Mouse (Mus musculus): ENCODE results near the gene Pkig. TPM values are rescaled to one million over a fixed set of nuclear protein-coding genes. Genes with fewer than 3 reads are reported as not detected.

Gene Pkig
- polyA plus RNA-seq, 1 experiment from 2014 or later: 145 TPM

DNA sequence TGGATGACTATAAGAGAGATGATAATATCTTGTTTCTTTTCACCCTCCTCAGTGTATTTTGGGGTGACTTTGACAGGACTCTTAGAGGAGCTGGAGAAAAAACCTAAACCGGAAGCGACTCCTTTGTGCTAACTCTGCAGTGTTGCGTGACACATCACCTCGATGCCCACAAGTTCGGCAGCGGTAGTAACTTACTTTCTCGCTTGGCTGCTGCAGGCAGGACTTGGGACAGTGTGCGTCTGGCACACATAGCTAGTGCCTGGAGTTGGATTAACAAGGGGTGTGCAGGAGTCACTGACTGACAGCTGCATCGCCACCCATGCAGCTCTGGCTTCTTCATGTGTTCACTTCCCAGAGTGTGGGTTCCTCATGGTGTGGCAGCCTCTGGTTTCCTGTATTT is 51.8 kb downstream of the Pkig start:
- Histone ChIP-seq H3K4me2 (no peak overlapping the region), H3K27me3 (ENCODE audit: insufficient read depth, low read length) (no peaks in the 10 kb centered on the region), H3K4me1 (ENCODE audit: insufficient read depth) (no peaks in the 10 kb centered on the region), H3K9me3 (ENCODE audit: low read depth, low read length) (no peaks in the 10 kb centered on the region), H3K4me3 (ENCODE audit: low read depth, low read length) (no peak overlapping the region), H3K36me3 (ENCODE audit: insufficient read depth) (peaks cover 11% of the 10 kb centered on the region; the same call in 1 of the 2 replicates), H3K27ac (ENCODE audit: low read depth) (no peak overlapping the region), H3K9ac (no peak overlapping the region)
- WGBS: 84% methylated on average over 9 of the region's 9 CpGs
- DNase-seq: no peak
- ATAC-seq (ENCODE audit: insufficient read depth): no peak
- no peak for TF ChIP-seq CTCF (IDR thresholded peaks at IDR 0.05; ENCODE audit: low read depth)

DNA sequence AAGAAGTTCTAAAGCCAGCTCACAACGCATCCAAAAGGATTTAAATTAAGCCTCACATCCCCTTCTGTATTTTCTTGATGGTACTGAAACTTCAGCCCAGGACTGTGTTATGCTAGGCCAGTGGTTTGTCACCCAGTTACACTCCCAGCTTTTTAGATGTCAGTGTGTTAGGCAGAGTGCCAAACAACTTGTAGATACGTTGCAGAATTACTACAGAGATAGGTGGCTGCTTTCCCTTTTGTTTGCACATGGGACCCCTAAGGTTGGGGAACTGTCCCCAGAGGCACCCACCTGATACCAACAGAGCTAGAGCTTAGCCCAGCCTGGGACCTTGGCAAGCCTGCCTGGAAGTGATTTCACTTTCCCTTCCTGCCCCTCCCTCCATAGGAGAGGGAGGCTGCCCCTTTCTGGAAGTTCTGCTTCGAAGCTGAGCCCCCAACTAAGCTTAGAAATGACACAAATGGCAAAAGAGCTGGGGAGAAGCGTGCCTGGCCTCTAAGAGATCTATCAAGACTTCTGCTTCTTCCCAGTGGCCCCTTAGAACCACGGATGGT is 52.5 kb downstream of the Pkig start:
- H3K4me1 ChIP-seq (ENCODE audit: insufficient read depth): no peaks in the 10 kb centered on the region
- no peaks in the 10 kb centered on the region for H3K9me3 ChIP-seq (ENCODE audit: low read depth, low read length)
- WGBS: 75% methylated on average over 5 of the region's 5 CpGs
- DNase-seq (peak; percentile 11), ATAC-seq (ENCODE audit: insufficient read depth) (no peak)
- H3K36me3 ChIP-seq (ENCODE audit: insufficient read depth): peaks cover 11% of the 10 kb centered on the region; the same call in 1 of the 2 replicates
- H3K27me3 ChIP-seq (ENCODE audit: insufficient read depth, low read length): no peaks in the 10 kb centered on the region
- H3K4me2 ChIP-seq: no peak overlapping the region
- TF ChIP-seq CTCF (IDR thresholded peaks at IDR 0.05; ENCODE audit: low read depth): no peak
- no peak overlapping the region for H3K9ac ChIP-seq
- no peak overlapping the region for H3K4me3 ChIP-seq (ENCODE audit: low read depth, low read length)
- H3K27ac ChIP-seq (ENCODE audit: low read depth): no peak overlapping the region

DNA sequence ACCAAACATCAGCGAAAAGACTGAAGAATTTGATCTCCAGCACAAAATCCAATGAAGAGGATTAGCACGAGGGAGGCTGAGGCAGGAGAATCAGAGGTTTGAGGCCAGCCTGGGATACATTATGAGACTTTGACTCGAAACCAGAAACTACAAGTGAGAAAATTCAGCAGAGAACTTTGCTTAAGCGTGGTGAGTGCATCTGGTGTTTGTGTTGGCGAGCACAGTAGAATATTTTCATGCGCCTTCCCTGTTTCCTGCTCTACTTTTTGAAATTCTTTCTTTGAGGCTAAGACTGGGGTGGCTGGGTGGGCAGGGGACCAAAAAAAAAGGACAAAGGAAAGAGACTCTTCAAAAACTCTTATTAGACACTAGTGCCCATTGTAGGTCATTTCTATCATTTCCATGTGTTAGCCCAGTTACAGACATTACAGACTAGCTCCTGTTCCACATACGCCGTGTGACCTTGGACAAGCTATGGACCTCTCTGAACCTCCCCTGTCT is 53.2 kb downstream of the Pkig start:
- 85% methylated on average over 8 of the region's 8 CpGs for WGBS
- no peaks in the 10 kb centered on the region for H3K4me1 ChIP-seq (ENCODE audit: insufficient read depth)
- no peak overlapping the region for H3K4me2 ChIP-seq
- no peaks in the 10 kb centered on the region for H3K27me3 ChIP-seq (ENCODE audit: insufficient read depth, low read length)
- H3K9me3 ChIP-seq (ENCODE audit: low read depth, low read length): no peaks in the 10 kb centered on the region
- H3K4me3 ChIP-seq (ENCODE audit: low read depth, low read length): no peak overlapping the region
- no peak overlapping the region for H3K27ac ChIP-seq (ENCODE audit: low read depth)
- H3K9ac ChIP-seq: no peak overlapping the region
- no peak for TF ChIP-seq CTCF (IDR thresholded peaks at IDR 0.05; ENCODE audit: low read depth)
- DNase-seq (no peak), ATAC-seq (ENCODE audit: insufficient read depth) (no peak)
- H3K36me3 ChIP-seq (ENCODE audit: insufficient read depth): peaks cover 11% of the 10 kb centered on the region; the same call in 1 of the 2 replicates

DNA sequence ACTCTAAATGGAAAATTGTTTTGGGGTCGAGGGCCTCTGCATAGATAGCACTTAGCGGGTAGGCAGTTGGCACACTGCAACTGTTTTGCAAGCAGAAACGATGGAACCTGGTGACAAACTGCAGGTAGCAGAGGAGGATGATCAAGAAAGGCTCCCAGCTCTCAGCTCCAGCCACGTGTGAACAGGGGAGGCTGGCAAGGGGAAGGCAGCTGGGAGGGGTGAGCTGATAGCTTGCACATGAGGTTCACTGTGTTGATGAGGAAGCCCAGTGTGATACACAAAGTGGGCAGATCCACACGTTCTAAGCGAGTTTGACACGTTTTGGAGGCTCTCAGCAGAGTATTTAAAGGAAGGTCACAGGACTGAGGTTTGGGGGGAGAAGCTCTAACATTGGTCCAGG is 54.3 kb downstream of the Pkig start:
- no peak for TF ChIP-seq CTCF (IDR thresholded peaks at IDR 0.05; ENCODE audit: low read depth)
- no peaks in the 10 kb centered on the region for H3K4me1 ChIP-seq (ENCODE audit: insufficient read depth)

DNA sequence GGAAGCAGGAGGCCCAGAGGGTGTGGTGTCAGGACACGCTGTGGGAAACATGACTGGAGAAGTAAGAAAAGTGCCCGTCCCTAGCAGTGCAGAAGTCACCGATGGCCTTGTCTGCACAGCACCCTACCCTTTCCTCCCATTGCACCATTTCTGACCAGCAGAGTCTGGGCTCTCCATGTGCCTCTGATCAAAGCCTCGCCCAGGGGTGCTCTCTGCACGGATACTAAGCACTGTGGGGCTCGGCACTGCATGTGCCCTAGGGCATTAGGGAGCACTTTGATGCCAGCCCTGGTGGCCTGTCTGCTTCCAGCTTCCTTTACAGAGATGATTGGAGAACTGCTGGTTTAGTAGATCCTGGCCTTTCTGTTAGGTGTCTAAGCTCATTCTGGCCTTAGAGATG is 54.7 kb downstream of the Pkig start:
- Histone ChIP-seq H3K36me3 (ENCODE audit: insufficient read depth) (peaks cover 11% of the 10 kb centered on the region; the same call in 1 of the 2 replicates), H3K9me3 (ENCODE audit: low read depth, low read length) (no peaks in the 10 kb centered on the region), H3K4me1 (ENCODE audit: insufficient read depth) (no peaks in the 10 kb centered on the region), H3K9ac (no peak overlapping the region; the same call in 1 of the 2 replicates), H3K27me3 (ENCODE audit: insufficient read depth, low read length) (no peaks in the 10 kb centered on the region), H3K27ac (ENCODE audit: low read depth) (peak overlapping the region; percentile 46; the same call in 1 of the 2 replicates), H3K4me3 (ENCODE audit: low read depth, low read length) (no peak overlapping the region), H3K4me2 (no peak overlapping the region)
- ATAC-seq (ENCODE audit: insufficient read depth) (no peak), DNase-seq (no peak)
- TF ChIP-seq CTCF (IDR thresholded peaks at IDR 0.05; ENCODE audit: low read depth): no peak
- 82% methylated on average over 6 of the region's 6 CpGs for WGBS

More for the DNA sequence above, 54.3 kb downstream of the Pkig start:
- Histone ChIP-seq H3K27me3 (ENCODE audit: insufficient read depth, low read length) (no peaks in the 10 kb centered on the region), H3K9ac (no peak overlapping the region; the same call in 1 of the 2 replicates), H3K4me2 (no peak overlapping the region), H3K9me3 (ENCODE audit: low read depth, low read length) (no peaks in the 10 kb centered on the region), H3K36me3 (ENCODE audit: insufficient read depth) (peaks cover 11% of the 10 kb centered on the region; the same call in 1 of the 2 replicates), H3K27ac (ENCODE audit: low read depth) (no peak overlapping the region), H3K4me3 (ENCODE audit: low read depth, low read length) (no peak overlapping the region)
- ATAC-seq (ENCODE audit: insufficient read depth) (no peak), DNase-seq (no peak)
- 58% methylated on average over 7 of the region's 7 CpGs for WGBS

DNA sequence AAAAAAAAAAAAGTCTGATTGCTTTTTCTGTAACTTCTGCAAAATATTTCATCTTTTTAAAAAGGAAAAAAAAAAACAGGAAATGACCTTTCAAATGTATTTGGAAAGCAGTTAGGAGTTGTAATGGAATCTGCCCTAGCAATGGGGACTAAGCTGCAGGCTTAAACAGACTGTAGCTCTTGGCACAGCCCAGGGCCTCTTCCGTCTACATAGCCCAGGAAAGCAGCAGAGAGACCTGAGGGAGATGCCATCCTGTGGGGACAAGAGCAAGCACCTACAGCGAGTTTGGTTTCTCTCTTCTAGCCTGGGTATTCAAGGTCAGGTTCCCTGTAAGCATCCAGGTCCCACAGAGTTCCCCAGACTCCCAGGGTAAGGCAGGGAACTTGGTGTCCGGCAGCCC is 55.2 kb downstream of the Pkig start:
- Histone ChIP-seq H3K27ac (ENCODE audit: low read depth) (no peak overlapping the region), H3K9me3 (ENCODE audit: low read depth, low read length) (no peaks in the 10 kb centered on the region), H3K4me2 (no peak overlapping the region), H3K4me1 (ENCODE audit: insufficient read depth) (no peaks in the 10 kb centered on the region), H3K36me3 (ENCODE audit: insufficient read depth) (peaks cover 11% of the 10 kb centered on the region; the same call in 1 of the 2 replicates), H3K9ac (no peak overlapping the region), H3K4me3 (ENCODE audit: low read depth, low read length) (no peak overlapping the region), H3K27me3 (ENCODE audit: insufficient read depth, low read length) (no peaks in the 10 kb centered on the region)
- WGBS: 67% methylated on average over 3 of the region's 3 CpGs
- no peak for TF ChIP-seq CTCF (IDR thresholded peaks at IDR 0.05; ENCODE audit: low read depth)
- ATAC-seq (ENCODE audit: insufficient read depth) (no peak), DNase-seq (no peak)

DNA sequence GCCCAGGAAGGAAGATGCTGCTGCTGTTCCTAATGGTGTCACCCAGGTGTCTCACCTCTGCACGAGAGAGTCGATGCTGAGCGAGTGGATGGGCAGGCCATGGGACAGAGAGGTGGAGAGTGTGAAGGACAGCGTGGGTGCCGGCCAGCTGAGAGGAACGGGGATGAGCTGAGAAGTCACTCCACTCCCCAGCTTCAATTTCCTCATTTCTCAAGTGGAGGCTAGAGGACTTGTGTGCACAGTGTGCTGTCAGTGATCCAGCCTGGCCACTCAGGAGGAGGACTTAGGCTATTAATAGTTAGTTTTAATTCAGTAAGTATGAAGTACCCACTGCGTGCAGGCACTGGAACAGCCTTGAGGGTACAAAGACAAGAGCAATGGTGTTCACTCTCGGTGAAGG is 58.3 kb downstream of the Pkig start:
- no peaks in the 10 kb centered on the region for H3K4me1 ChIP-seq (ENCODE audit: insufficient read depth)

More for the DNA sequence above, 58.3 kb downstream of the Pkig start:
- Histone ChIP-seq H3K27ac (ENCODE audit: low read depth) (0 out of 2 replicates have a peak overlapping the region, but pooled peaks have one; percentile 25), H3K4me3 (ENCODE audit: low read depth, low read length) (no peak overlapping the region), H3K9me3 (ENCODE audit: low read depth, low read length) (no peaks in the 10 kb centered on the region), H3K36me3 (ENCODE audit: insufficient read depth) (peaks cover 11% of the 10 kb centered on the region), H3K9ac (no peak overlapping the region), H3K27me3 (ENCODE audit: insufficient read depth, low read length) (no peaks in the 10 kb centered on the region), H3K4me2 (no peak overlapping the region)
- no peak for DNase-seq
- no peak for ATAC-seq (ENCODE audit: insufficient read depth)
- 43% methylated on average over 8 of the region's 8 CpGs for WGBS
- no peak for TF ChIP-seq CTCF (IDR thresholded peaks at IDR 0.05; ENCODE audit: low read depth)
